Mouse (Mus musculus): ENCODE measurements around the gene Ankrd55.
"Not testable (repeated sequence)": the region's sequence is repeated elsewhere in the genome, so short reads cannot be mapped to it uniquely, and the experiment has no call there.

Gene Ankrd55

DNA sequence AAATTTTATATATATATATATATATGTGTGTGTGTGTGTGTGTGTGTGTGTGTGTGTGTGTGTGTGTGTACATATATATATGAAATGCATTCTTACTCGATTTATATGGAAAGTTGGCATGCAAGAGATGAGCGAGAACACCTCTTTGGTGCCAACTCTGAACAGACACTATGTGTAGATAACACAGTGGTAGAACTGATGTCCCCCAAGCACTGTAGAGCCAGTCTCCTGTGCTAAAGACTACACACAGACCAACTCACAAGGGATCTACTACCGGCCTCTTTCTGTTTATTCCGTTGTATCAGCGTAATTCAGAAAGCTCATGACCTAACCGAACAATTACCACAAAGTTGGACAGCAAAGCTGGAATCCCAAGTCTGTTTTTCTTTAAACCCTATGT, 6.2 kb downstream of the Ankrd55 start:
- no peak for DNase-seq

GRCm38 (mm10) chr13:112297781-112298180, 9.5 kb downstream of the Ankrd55 start:
- no peak for DNase-seq

- DNase-seq: no peak
Measured at GRCm38 (mm10) chr13:112303429-112303828, 15.2 kb downstream of the Ankrd55 start.

GRCm38 (mm10) chr13:112308672-112309071, 20.4 kb downstream of the Ankrd55 start:
- DNase-seq: no peak

- DNase-seq: not testable (repeated sequence)
Measured at GRCm38 (mm10) chr13:112311611-112312010, 23.4 kb downstream of the Ankrd55 start.

- DNase-seq: no peak
Measured at GRCm38 (mm10) chr13:112315442-112315841, 27.2 kb downstream of the Ankrd55 start.

DNA sequence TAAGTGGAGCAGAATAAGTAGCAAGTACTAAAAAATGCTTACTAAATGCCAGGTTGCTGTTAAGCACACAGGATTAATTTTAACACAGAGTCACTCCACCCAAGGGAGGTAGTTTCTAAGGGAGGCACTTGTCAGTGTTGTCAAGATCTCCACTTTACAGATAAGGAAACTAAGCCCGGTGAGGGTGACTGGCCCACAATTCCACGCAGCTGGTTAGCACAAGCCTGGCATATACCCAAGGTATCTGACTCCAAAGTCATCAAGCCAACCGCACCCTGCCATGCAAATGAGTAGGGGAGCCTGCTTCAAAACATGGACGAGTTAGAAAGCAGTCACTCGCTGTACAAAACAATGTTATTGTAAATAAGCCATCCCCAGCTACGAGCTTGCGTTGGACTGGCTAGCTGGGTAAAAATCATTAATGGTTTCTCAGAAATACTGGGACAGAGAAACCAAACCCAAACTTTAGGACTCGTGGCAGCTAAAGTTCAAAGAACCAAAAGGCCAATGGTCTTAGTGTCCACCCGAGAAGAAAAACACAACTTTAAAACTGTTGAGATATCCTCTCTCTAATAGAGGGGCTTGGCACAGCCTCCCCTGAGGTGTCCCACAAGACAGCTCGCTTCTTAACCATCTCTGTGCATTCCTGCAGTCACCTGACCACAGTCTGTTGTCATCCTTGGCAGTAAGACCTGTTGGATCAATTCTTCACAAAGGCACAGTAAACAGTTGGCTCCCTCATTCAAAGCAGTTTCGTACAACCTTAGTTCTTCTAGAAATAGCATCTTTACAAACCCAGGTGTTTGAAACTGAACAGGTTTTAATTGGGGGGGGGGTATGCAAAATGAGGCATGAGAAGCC, 28.6 kb downstream of the Ankrd55 start:
- DNase-seq: no peak

- DNase-seq: no peak
Measured at GRCm38 (mm10) chr13:112318124-112318523, 29.9 kb downstream of the Ankrd55 start.

DNA sequence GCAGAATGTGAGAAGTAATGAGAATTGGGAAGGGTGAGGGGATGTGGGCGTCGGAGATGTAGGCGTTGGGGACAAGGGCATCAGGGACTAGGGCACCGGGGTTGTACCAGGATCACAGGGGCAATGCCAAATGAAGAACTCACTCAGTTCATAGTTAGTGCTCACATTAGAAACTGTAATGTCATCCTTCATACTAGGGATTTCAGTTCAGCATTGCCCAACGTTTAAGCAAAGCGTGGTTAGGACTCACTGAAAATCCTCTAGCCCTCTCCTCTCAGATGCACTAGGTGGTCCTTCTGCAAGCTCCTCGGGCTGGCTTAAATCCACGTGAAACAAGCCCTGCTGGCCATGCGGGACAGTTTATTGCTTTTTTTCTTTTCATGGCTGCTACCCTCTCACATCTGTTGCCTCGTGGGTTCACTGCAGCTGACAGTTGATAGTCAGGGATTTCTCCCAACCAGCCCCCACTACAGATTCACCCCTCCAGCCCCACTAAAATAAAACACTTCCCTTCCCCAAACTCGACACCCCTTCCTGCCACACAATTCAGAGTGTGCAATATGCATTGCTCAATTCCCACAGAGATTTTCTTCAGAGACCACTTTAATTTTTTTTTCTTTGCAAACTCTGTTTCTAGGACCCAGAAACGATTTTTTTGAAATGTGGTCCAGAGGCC, 35.5 kb downstream of the Ankrd55 start:
- DNase-seq: no peak

DNA sequence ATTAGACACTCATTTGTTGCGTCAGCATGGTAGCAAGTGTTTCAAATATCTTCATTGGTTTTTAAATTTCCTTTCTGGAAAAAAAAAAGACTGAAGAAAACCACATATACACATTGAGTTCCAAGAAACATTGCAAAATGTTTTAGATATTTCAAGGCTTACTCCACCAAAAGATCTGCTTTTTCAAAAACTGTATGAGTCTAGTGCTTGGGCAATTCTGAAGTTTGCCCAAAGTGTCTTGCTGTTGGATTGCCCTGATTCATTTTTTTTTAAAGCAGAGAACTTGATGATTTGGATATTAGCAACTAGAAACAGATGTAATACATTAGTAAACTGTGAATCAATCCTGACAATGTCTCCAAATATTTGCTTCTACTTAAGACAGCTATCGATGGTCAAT, 36.9 kb downstream of the Ankrd55 start:
- DNase-seq: no peak

- DNase-seq: no peak
Measured at GRCm38 (mm10) chr13:112326403-112326802, 38.2 kb downstream of the Ankrd55 start.

DNA sequence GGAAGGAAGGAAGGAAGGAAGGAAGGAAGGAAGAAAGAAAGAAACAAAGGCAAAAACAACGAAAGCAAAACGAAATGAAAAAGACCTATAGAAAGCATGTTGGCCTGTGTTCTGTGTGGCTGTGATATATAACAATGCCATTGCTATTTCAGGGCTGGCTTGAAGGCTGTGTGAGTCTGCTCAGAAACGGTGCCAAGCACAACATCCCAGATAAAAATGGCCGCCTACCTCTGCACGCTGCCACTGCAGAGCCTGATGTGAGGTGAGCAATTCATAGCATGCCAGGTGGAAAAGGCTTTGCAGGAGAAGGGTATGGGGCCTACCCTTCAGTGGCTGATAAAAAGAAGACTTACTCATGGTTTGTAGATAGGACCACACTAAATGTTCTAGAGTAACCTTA, 38.7 kb downstream of the Ankrd55 start:
- DNase-seq: no peak

- DNase-seq: no peak
Measured at GRCm38 (mm10) chr13:112327511-112327910, 39.3 kb downstream of the Ankrd55 start.

GRCm38 (mm10) chr13:112330257-112330656, 42.0 kb downstream of the Ankrd55 start:
- DNase-seq: no peak

DNA sequence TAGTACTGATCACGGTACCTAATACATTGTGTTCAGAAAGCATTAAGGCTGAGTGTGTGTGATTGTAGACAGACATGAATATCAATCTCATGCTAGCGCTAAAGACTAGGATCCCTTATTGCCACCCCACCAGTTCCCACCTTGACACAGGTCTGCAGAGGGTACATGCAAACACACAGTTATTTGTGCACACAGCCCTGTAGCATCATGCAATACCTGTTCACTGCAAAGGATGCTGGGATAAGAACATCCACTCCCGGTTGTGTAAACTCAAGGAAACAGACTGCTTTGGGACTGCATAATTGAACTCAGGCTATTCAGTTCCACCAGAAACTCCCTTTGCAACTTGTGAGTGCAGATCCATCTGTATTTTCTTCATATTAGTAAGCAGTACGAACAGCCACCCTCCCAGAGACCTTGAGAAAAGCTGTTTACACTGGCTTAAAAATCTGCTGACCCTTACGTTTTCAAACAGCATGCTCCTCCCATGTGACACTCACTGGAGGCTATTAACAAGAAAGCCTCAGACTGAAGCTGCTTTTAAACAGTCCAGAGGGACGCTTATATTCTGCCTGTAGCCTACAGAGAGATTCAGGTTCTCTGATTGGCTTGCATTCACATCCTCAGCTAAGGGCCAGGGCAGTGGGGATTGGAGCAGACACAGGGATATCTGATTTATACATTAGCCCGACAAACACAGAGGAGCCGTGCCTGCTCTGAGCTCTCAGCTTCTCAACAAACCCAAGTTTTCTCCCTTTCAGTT, 42.8 kb downstream of the Ankrd55 start:
- no peak for DNase-seq

DNA sequence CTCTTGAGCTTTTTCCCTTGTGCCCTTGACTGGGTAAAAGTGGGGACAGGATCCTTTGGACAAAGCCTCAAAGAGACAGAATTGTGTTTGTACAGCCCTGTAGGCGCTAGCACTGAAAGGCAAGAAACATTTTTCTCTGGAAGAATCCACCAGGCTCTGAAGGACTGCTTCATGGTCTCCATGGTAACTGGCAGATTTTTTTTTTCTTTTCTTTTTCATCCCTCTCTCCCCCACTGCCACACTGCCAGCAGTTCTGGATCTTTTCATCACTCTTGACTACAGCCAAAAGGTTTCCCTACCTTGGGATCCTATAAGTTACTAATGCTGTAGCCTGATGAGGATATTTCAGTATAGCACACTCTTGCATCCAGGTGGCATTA, 43.4 kb downstream of the Ankrd55 start:
- DNase-seq: no peak

DNA sequence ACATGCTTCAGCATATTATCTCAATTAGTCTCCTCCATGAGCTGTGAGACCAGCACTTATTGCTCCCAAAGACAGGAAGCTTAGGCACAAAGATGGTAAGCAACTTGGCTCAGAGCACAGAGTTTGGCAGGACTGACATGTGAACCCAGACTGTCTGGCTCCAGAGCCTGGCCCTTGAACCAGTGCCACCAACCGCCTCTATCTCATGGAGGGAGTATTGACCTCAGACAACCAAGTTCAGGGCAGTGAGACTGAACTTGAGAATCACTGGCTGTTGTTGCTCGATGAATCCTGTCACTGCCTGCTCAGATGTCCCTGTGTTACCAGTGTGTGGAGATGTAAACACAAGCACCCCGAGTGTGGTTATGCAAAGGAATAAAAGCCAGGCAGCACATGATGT, 47.3 kb downstream of the Ankrd55 start:
- no peak for DNase-seq

DNA sequence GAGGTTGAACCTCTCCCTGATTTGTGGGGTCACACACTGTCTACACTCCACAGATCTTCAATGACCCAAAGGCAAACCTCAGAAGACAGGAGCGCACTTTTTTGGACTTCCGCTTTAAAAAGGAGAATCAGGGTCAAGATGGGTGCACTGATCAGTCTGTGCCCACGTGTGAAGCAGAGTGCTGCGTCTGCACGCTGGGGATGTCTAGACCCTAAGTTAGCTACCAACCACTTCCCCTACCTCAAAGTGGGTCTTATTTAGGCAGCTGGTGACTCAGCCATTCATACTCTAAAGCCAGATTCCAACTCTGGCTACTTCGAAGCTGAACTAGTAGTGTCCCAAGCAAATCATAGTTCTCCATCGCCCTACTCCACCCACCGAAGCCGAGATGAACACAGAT, 48.9 kb downstream of the Ankrd55 start:
- DNase-seq: no peak

DNA sequence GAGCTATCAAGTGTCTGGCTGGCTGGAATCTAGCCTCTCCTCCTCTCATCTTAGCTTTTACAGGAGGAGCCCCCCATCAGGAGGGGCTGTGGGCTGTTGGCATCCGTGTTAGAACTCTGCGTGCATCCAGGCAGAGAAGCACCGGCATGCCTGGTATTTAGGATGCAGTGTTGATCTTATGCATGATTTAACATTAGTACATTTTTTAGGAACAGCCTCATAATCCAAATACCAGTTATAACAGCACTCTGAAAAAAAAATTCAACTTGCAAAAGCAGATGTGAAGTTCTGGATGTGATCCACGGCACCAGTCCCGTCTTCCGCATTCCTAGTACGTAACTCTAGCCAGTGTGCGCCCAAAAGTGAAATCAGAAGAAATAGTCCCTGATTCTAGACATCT, 52.0 kb downstream of the Ankrd55 start:
- DNase-seq: no peak

GRCm38 (mm10) chr13:112340761-112341160, 52.5 kb downstream of the Ankrd55 start:
- no peak for DNase-seq

DNA sequence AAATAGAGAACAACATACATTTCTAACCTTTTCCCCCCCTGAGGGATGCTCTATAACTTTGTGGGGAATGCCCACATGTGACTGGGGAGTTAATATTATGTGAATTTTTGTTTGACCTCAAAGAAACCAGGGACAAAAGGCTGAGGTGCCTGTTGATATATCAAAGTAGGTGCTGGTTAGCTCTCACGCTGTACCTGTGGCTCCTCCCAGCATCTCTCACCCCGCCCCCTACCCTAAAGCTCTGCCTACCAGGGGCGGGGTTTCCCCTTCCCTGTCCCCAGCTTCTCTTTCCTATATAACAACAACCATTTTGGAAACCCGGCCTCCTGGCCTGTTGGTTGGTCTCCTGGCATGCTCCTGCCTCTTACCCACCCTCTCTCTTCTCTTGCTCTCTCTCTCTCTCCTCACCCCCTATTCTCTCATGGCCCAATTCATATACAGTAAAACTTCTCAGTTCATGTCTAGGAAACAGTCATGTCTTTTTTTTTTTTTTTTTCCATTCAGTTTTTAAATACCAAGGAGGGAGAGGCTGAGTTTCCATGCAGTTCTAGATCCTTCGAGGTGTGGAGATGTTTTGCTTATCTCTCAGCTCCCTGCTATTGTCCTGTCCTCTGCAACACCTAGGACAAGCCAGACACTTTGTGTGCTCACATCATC, 54.8 kb downstream of the Ankrd55 start:
- no peak for DNase-seq

- DNase-seq: no peak
Measured at GRCm38 (mm10) chr13:112343628-112344009, 55.4 kb downstream of the Ankrd55 start.

DNA sequence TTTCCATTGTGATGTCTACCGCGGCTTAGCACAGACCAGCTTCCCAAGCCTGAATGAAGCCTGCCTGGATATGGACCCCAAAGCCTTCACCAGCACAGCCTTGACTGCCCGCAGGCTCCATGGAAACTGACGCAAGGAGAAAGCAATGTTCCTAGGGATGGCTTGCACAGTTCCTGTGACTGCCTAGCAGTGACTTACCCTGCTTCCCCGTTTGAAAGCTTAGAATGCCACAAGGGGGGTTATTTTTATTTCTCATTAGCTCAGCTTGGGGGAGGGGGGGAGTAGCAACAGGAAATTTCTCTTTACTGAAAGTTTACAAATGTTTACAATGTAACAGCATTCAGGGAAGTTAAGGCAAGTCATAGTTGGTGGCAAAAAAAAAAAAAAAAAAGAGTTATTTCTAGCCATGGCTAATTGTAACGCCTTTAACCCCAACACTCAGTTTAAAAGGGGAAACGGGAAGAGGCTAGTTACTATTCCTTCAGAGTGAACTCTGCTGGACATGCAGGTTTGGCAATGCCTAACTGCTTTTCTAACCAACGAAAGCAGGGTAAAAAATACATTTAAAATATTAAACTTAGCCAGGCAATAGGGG, 56.1 kb downstream of the Ankrd55 start:
- DNase-seq: no peak
